Mouse (Mus musculus) MEL (cell line): ENCODE measurements around the gene Tcf25. TPM values are rescaled to one million over a fixed set of nuclear protein-coding genes. Genes with fewer than 3 reads are reported as not detected.
A peak's percentile ranks its signal among the peaks of the same experiment; 100 is the strongest.

Experiments
- DNase-seq: peaks from one replicate; pipeline ENCODE4 v3.0.0; 2011; ENCODE audit warnings: low read depth, low spot score
- H3K27ac ChIP-seq: 2 replicates; pipeline ENCODE4 v1.5.1; 2012; ENCODE audit warnings: low read depth, mild to moderate bottlenecking, control low read depth, low read length, moderate library complexity; ENCODE audit not compliant: control insufficient read depth
- H3K27me3 ChIP-seq, 2 experiments: fragments of 150-350 bp in 1 of 2; sonication (generic) in 1 of 2; 2 replicates each; pipeline ENCODE4 v1.6.1; 2012; ENCODE audit warnings: low read length in 2 of 2, mild to moderate bottlenecking in 2 of 2, improper control_type of control experiment in 1 of 2, moderate library complexity in 1 of 2; ENCODE audit not compliant: insufficient read depth in 2 of 2, control insufficient read depth in 1 of 2
- H3K36me3 ChIP-seq, 2 experiments: 2 replicates each; pipeline ENCODE4 v1.6.1; 2012 to 2014; ENCODE audit warnings: low read length in 2 of 2, improper control_type of control experiment in 1 of 2, inconsistent platforms in 1 of 2, mild to moderate bottlenecking in 1 of 2; ENCODE audit not compliant: insufficient read depth in 2 of 2, control insufficient read depth in 1 of 2
- H3K4me1 ChIP-seq, 2 experiments: fragments of 150-350 bp in 1 of 2; sonication (generic) in 1 of 2; 2 replicates each; pipeline ENCODE4 v1.6.1; 2012; ENCODE audit warnings: low read length in 2 of 2, improper control_type of control experiment in 1 of 2, mild to moderate bottlenecking in 1 of 2; ENCODE audit not compliant: insufficient read depth in 2 of 2, control insufficient read depth in 1 of 2
- H3K4me3 ChIP-seq, 2 experiments: fragments of 150-350 bp in 1 of 2; sonication (generic) in 1 of 2; 2 replicates each; pipeline ENCODE4 v1.5.1; 2012; ENCODE audit warnings: low read depth in 2 of 2, low read length in 2 of 2, mild to moderate bottlenecking in 2 of 2, moderate library complexity in 2 of 2, control low read depth in 1 of 2, improper control_type of control experiment in 1 of 2; ENCODE audit not compliant: control insufficient read depth in 1 of 2, insufficient read depth in 1 of 2
- H3K79me2 ChIP-seq: 2 replicates; pipeline ENCODE4 v1.6.1; 2012; ENCODE audit warnings: mild to moderate bottlenecking, low read length, moderate library complexity; ENCODE audit not compliant: control insufficient read depth, poor library complexity, insufficient read depth
- H3K9ac ChIP-seq: 2 replicates; pipeline ENCODE4 v1.6.1; 2012; ENCODE audit warnings: low read depth, mild to moderate bottlenecking, control low read depth, low read length, moderate library complexity; ENCODE audit not compliant: control insufficient read depth, poor library complexity, severe bottlenecking
- H3K9me3 ChIP-seq: fragments of 150-350 bp; sonication (generic); replicated peaks from 2 replicates; pipeline ENCODE4 v1.6.1; 2012; ENCODE audit warnings: mild to moderate bottlenecking, low read length, improper control_type of control experiment, moderate library complexity; ENCODE audit not compliant: insufficient read depth
- CHD1 ChIP-seq: IDR thresholded peaks from 2 replicates; pipeline ENCODE4 v1.6.1; 2012; ENCODE audit warnings: low read depth, mild to moderate bottlenecking, inconsistent platforms, low read length, improper control_type of control experiment
- CTCF ChIP-seq, 3 experiments: IDR thresholded peaks in 2 of 3; conservative IDR thresholded peaks in 1 of 3; 2 replicates each; pipeline ENCODE4 v1.5.1; 2011 to 2012; ENCODE audit warnings: low read length in 3 of 3, low read depth in 2 of 3, mild to moderate bottlenecking in 2 of 3, improper control_type of control experiment in 1 of 3, inconsistent platforms in 1 of 3, mixed read lengths in 1 of 3, moderate library complexity in 1 of 3; ENCODE audit not compliant: control insufficient read depth in 1 of 3, insufficient read depth in 1 of 3, poor library complexity in 1 of 3, severe bottlenecking in 1 of 3
- E2F4 ChIP-seq: IDR thresholded peaks from 2 replicates; pipeline ENCODE4 v1.6.1; 2011; ENCODE audit warnings: low read depth, low read length, improper control_type of control experiment, borderline replicate concordance
- EP300 ChIP-seq, 2 experiments: IDR thresholded peaks; 2 replicates each; pipeline ENCODE4 v1.6.1; 2011; ENCODE audit warnings: improper control_type of control experiment in 2 of 2, low read length in 2 of 2, low read depth in 1 of 2, mild to moderate bottlenecking in 1 of 2
- ETS1 ChIP-seq: IDR thresholded peaks from 2 replicates; pipeline ENCODE4 v1.6.1; 2012; ENCODE audit warnings: low read depth, mild to moderate bottlenecking, inconsistent platforms, low read length, improper control_type of control experiment, moderate library complexity
- GABPA ChIP-seq: IDR thresholded peaks from 2 replicates; pipeline ENCODE4 v1.6.1; 2012; ENCODE audit warnings: low read depth, mild to moderate bottlenecking, inconsistent platforms, low read length, improper control_type of control experiment, moderate library complexity
- GATA1 ChIP-seq: IDR thresholded peaks from 2 replicates; pipeline ENCODE4 v1.6.1; 2011; ENCODE audit warnings: low read depth, low read length, improper control_type of control experiment
- JUND ChIP-seq: IDR thresholded peaks from 2 replicates; pipeline ENCODE4 v1.6.1; 2011; ENCODE audit warnings: low read depth, mild to moderate bottlenecking, improper control_type of control experiment, low read length
- KAT2A ChIP-seq: conservative IDR thresholded peaks from 2 replicates; pipeline ENCODE4 v1.6.1; 2012; ENCODE audit warnings: low read depth, low read length, improper control_type of control experiment, inconsistent platforms
- MAX ChIP-seq: IDR thresholded peaks from 2 replicates; pipeline ENCODE4 v1.6.1; 2011; ENCODE audit warnings: low read length, improper control_type of control experiment
- MXI1 ChIP-seq: IDR thresholded peaks from 2 replicates; pipeline ENCODE4 v1.6.1; 2011; ENCODE audit warnings: mild to moderate bottlenecking, low read depth, low read length, improper control_type of control experiment
- MYC ChIP-seq: IDR thresholded peaks from 2 replicates; pipeline ENCODE4 v1.6.1; 2011; ENCODE audit warnings: low read depth, mild to moderate bottlenecking, low read length, improper control_type of control experiment, moderate library complexity
- NELFE ChIP-seq: IDR thresholded peaks from 2 replicates; pipeline ENCODE4 v1.6.1; 2011; ENCODE audit warnings: low read depth, low read length, improper control_type of control experiment
- NRF1 ChIP-seq: IDR thresholded peaks from 2 replicates; pipeline ENCODE4 v1.6.1; 2014; ENCODE audit warnings: low read depth, mild to moderate bottlenecking, inconsistent platforms, low read length, improper control_type of control experiment, moderate library complexity; ENCODE audit not compliant: poor library complexity, insufficient read depth, severe bottlenecking
- POLR2A ChIP-seq, 2 experiments: IDR thresholded peaks; 2 replicates each; pipeline ENCODE4 v1.6.1; 2011 to 2012; ENCODE audit warnings: low read length in 2 of 2, mild to moderate bottlenecking in 2 of 2, control low read depth in 1 of 2, improper control_type of control experiment in 1 of 2, low read depth in 1 of 2, moderate library complexity in 1 of 2; ENCODE audit not compliant: control insufficient read depth in 1 of 2, insufficient read depth in 1 of 2, poor library complexity in 1 of 2
- POLR2AphosphoS2 ChIP-seq: IDR thresholded peaks from 2 replicates; pipeline ENCODE4 v1.6.1; 2011; ENCODE audit warnings: low read length, improper control_type of control experiment
- POLR2AphosphoS5 ChIP-seq: IDR thresholded peaks from 2 replicates; pipeline ENCODE4 v1.6.1; 2012; ENCODE audit warnings: low read depth, borderline replicate concordance, mild to moderate bottlenecking, inconsistent platforms, low read length, moderate library complexity, mixed read lengths
- RAD21 ChIP-seq: IDR thresholded peaks from 2 replicates; pipeline ENCODE4 v1.6.1; 2011; ENCODE audit warnings: mild to moderate bottlenecking, low read depth, low read length, improper control_type of control experiment
- RCOR1 ChIP-seq: IDR thresholded peaks from 2 replicates; pipeline ENCODE4 v1.6.1; 2012; ENCODE audit warnings: low read depth, mild to moderate bottlenecking, inconsistent platforms, low read length, improper control_type of control experiment
- SIN3A ChIP-seq: IDR thresholded peaks from 2 replicates; pipeline ENCODE4 v1.6.1; 2012; ENCODE audit warnings: low read length, improper control_type of control experiment, inconsistent platforms
- TAL1 ChIP-seq: IDR thresholded peaks from 2 replicates; pipeline ENCODE4 v1.6.1; 2012; ENCODE audit warnings: mild to moderate bottlenecking, inconsistent platforms, low read length, moderate library complexity, mixed read lengths
- TBP ChIP-seq: IDR thresholded peaks from 2 replicates; pipeline ENCODE4 v1.8.0; 2011; ENCODE audit warnings: low read depth, low read length, improper control_type of control experiment
- TCF12 ChIP-seq: IDR thresholded peaks from 2 replicates; pipeline ENCODE4 v1.6.1; 2014; ENCODE audit warnings: low read depth, mild to moderate bottlenecking, inconsistent platforms, low read length, improper control_type of control experiment, moderate library complexity
- UBTF ChIP-seq: IDR thresholded peaks from 2 replicates; pipeline ENCODE4 v1.6.1; 2012; ENCODE audit warnings: low read depth, mild to moderate bottlenecking, inconsistent platforms, low read length, improper control_type of control experiment, moderate library complexity, borderline replicate concordance; ENCODE audit not compliant: insufficient read depth
- USF1 ChIP-seq: IDR thresholded peaks from 2 replicates; pipeline ENCODE4 v1.6.1; 2014; ENCODE audit warnings: low read depth, mild to moderate bottlenecking, inconsistent platforms, low read length, improper control_type of control experiment, moderate library complexity
- USF2 ChIP-seq, 2 experiments: IDR thresholded peaks; 2 replicates each; pipeline ENCODE4 v1.6.1; 2011 to 2012; ENCODE audit warnings: improper control_type of control experiment in 2 of 2, low read length in 2 of 2, borderline replicate concordance in 1 of 2, inconsistent platforms in 1 of 2, low read depth in 1 of 2, mild to moderate bottlenecking in 1 of 2; ENCODE audit not compliant: insufficient read depth in 1 of 2
- ZC3H11A ChIP-seq: IDR thresholded peaks from 2 replicates; pipeline ENCODE4 v1.6.1; 2012; ENCODE audit warnings: low read depth, mild to moderate bottlenecking, inconsistent platforms, low read length, improper control_type of control experiment
- ZKSCAN1 ChIP-seq: IDR thresholded peaks from 2 replicates; pipeline ENCODE4 v1.6.1; 2012; ENCODE audit warnings: low read depth, mild to moderate bottlenecking, inconsistent platforms, low read length, improper control_type of control experiment, moderate library complexity
- ZMIZ1 ChIP-seq: IDR thresholded peaks from 2 replicates; pipeline ENCODE4 v1.6.1; 2012; ENCODE audit warnings: low read depth, mild to moderate bottlenecking, inconsistent platforms, low read length, improper control_type of control experiment, moderate library complexity
- ZNF384 ChIP-seq: IDR thresholded peaks from 2 replicates; pipeline ENCODE4 v1.6.1; 2012; ENCODE audit warnings: low read depth, mild to moderate bottlenecking, inconsistent platforms, low read length, improper control_type of control experiment
- polyA plus RNA-seq, 2 experiments: library from polyadenylated mRNA; stranded (reverse) in 1 of 2; unstranded in 1 of 2; fragments of >175 nt in 1 of 2; fragments of >200 nt in 1 of 2; gene quantifications; 2 replicates each; pipeline versions ENCODE4 v1.2.1 to v1.2.4; 2012; ENCODE audit warnings: low replicate concordance in 2 of 2, low read depth in 1 of 2; ENCODE audit not compliant: insufficient read length in 2 of 2, insufficient read depth in 1 of 2, missing spikeins in 1 of 2
- total RNA-seq: library from RNA; depleted of rRNA; stranded (reverse); fragments of 300-350 nt; gene quantifications from 2 replicates; pipeline ENCODE4 v1.2.3, GENCODE M21; 2012

Tcf25 gene
- total and polyA plus RNA-seq, 3 experiments = 107 to 327 TPM; not detected in 1

DNA sequence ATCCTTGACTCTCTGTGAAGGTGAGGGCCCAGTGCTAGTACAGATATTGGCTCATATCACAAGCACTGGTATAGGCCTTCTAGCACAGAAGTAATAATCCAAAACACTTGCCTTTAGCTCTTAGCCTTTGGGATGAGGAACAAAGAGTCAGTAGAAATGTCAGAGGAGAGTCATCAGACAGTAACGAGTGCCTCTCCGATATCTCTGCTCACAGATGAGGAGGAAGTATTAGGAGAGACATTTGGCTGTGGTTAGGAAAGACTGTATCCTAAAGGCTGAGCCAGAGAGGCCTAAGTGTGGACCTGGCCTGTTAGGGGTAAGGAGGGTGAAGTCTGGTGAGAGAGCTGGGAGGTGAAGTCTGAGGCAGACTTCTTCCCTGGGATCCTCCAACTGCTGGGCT, 68.2 kb downstream of the Tcf25 start:
- H3K36me3 ChIP-seq = peaks cover 0 to 3% of the 10 kb centered on the region in 2 experiments; a peak in 1 of 4 replicates
- TF ChIP-seq ZC3H11A = no peak
- no peak for TF ChIP-seq GATA1
- TF ChIP-seq MAX = no peak
- peak; percentile 40; the same call in 1 of the 2 replicates for TF ChIP-seq RCOR1
- TF ChIP-seq TAL1 = peak; percentile 64
- no peak for TF ChIP-seq POLR2A (IDR thresholded peaks at IDR 0.05; ENCODE audit: control insufficient read depth in 1 of 2, insufficient read depth in 1 of 2, low read depth in 1 of 2, low read length in 2 of 2, poor library complexity in 1 of 2)
- TF ChIP-seq E2F4 = no peak
- TF ChIP-seq CTCF (IDR thresholded peaks at IDR 0.05 in 2 of 3, conservative IDR thresholded peaks at IDR 0.05 in 1 of 3; ENCODE audit: control insufficient read depth in 1 of 3, insufficient read depth in 1 of 3, low read depth in 2 of 3, low read length in 3 of 3, poor library complexity in 1 of 3, severe bottlenecking in 1 of 3) = no peak
- peak; percentile 31; the same call in 1 of the 2 replicates for TF ChIP-seq TCF12
- TF ChIP-seq GABPA = no peak
- peak; percentile 38 to 41; a peak in 2 of 4 replicates for TF ChIP-seq EP300 (IDR thresholded peaks at IDR 0.05; ENCODE audit: low read depth in 1 of 2, low read length in 2 of 2)
- TF ChIP-seq UBTF = no peak
- no peak for TF ChIP-seq NRF1
- TF ChIP-seq MYC = no peak
- no peak for TF ChIP-seq ETS1
- TF ChIP-seq USF1 = no peak
- peak; percentile 33; the same call in 1 of the 2 replicates for TF ChIP-seq TBP
- TF ChIP-seq MXI1 = no peak
- TF ChIP-seq SIN3A = peak; percentile 49; the same call in 1 of the 2 replicates
- TF ChIP-seq, all 39 proteins: peak for 6
- peak overlapping the region; percentile 12; the same call in 1 of the 2 replicates for H3K9ac ChIP-seq
- H3K4me3 ChIP-seq = 0 out of 4 replicates have a peak overlapping the region, but pooled peaks of 1 of the 2 experiments have one; percentile 3
- H3K27ac ChIP-seq = peak overlapping the region; percentile 37
- H3K79me2 ChIP-seq = peaks cover 4% of the 10 kb centered on the region; the same call in 1 of the 2 replicates
- peak; percentile 80 for DNase-seq
- no peaks in the 10 kb centered on the region for H3K27me3 ChIP-seq
- no peaks in the 10 kb centered on the region for H3K9me3 ChIP-seq
- peaks cover 6 to 20% of the 10 kb centered on the region in 2 experiments for H3K4me1 ChIP-seq

GRCm38 (mm10) chr8:123442351-123442750, 68.8 kb downstream of the Tcf25 start:
- no peak for DNase-seq
- Histone ChIP-seq H3K36me3 (peaks cover 0 to 3% of the 10 kb centered on the region in 2 experiments; a peak in 1 of 4 replicates), H3K27me3 (no peaks in the 10 kb centered on the region), H3K4me1 (peaks cover 6 to 20% of the 10 kb centered on the region in 2 experiments), H3K9me3 (no peaks in the 10 kb centered on the region), H3K4me3 (peak overlapping the region; percentile 90; a peak in 3 of 4 replicates), H3K79me2 (peaks cover 4% of the 10 kb centered on the region; the same call in 1 of the 2 replicates), H3K27ac (peak overlapping the region; percentile 37), H3K9ac (no peak overlapping the region)
- TF ChIP-seq NELFE (no peak), POLR2AphosphoS2 (no peak), USF2 (IDR thresholded peaks at IDR 0.05; ENCODE audit: borderline replicate concordance in 1 of 2, insufficient read depth in 1 of 2, low read depth in 1 of 2, low read length in 2 of 2) (no peak), TCF12 (no peak), USF1 (no peak), POLR2A (IDR thresholded peaks at IDR 0.05; ENCODE audit: control insufficient read depth in 1 of 2, insufficient read depth in 1 of 2, low read depth in 1 of 2, low read length in 2 of 2, poor library complexity in 1 of 2) (no peak), KAT2A (no peak), ZMIZ1 (no peak), ETS1 (no peak), RAD21 (no peak), MXI1 (no peak), POLR2AphosphoS5 (no peak; the same call in 1 of the 2 replicates), MYC (no peak), NRF1 (no peak), ZKSCAN1 (no peak), CTCF (IDR thresholded peaks at IDR 0.05 in 2 of 3, conservative IDR thresholded peaks at IDR 0.05 in 1 of 3; ENCODE audit: control insufficient read depth in 1 of 3, insufficient read depth in 1 of 3, low read depth in 2 of 3, low read length in 3 of 3, poor library complexity in 1 of 3, severe bottlenecking in 1 of 3) (no peak), JUND (no peak), CHD1 (no peak), ZNF384 (no peak), SIN3A (no peak)
